Mouse (Mus musculus): ENCODE data around the gene Cytl1.

Gene Cytl1

DNA sequence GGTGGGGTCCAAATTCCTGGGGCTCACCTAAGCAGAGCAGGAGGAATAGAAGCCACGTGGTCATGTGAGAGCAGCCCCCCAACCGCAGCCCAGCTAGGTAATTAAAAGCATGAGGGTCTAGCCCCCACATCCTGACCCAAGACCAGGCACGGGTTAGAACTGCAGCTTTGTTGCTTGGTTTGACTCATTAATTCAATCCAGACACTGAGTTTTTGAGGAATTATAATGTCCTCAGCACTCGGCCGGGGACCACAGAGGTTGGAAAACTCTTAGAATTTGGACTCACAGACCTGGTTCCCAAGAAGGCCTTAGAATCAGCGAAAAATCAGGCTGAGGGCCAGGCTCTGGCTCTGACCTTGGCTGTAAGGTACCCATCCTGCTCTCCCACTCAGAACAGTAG, 35.6 kb downstream of the Cytl1 start:
- no peak for DNase-seq

DNA sequence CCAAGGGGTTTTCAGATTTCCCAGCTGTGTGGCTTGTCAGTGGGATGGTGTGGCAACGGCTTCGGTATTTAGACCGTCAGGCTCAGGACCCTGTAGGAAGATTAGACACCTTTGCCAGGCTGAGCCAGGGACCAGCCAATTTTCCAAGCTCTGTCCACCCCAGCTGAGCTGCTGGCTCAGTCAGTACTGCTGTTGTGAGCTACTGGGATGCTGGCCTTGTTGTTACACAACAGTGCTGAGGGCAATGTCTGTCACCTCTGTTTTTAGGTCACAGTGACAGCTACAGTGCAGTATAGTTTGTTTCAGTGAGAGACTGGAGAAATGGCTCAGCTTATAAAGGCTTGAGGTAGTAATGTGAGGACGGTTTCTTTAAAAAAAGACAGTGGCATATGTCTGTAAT, 38.7 kb downstream of the Cytl1 start:
- DNase-seq = no peak

DNA sequence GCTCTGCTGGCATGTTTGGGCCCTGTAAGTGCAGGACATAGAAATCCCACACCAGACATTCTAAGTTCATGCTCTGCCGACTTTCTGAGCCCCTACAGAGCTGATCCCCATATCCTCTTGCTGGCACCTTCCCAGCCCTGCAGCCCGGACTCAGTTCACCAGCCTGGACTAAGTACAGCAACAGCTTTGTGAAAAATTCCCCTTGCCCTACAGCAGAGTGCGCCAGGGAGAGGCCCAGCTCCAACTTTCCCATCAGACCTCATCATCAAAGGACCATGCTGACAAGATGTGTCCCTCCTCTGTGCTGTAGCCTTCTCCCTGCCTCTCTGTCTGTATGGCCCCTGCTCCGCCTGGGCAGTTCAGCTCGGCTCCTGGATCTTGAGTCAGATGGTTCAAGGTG, 40.4 kb downstream of the Cytl1 start:
- no peak for DNase-seq

DNA sequence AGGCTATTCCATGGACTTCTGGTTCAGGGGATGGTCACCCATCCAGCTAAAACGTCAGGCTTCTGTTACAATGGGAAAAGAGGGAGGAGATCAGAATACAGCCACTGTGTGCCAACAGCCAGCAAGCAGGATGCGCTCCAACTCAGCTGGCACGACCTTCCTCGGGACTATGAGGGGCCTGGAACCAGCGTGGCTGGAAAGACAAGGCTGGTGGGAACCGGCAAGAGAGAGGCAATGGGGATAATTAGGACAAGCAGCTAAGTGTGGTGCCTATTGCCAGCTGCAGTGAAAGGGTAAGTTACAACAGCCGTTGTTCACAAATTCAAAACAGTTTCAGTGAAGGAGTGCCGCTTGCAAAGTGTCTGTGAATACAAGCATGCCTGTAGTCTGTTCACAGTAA, 48.0 kb downstream of the Cytl1 start:
- no peak for DNase-seq

- no peak for DNase-seq
These were observed 49.6 kb downstream of the Cytl1 start for GRCm38 (mm10) chr5:37784847-37785391.
